Mouse (Mus musculus) urinary bladder, postnatal 25 days (tissue): Measurements from ENCODE around the gene Epn2.

ENCODE experiments used
- DNase-seq: peaks from one replicate; pipeline ENCODE4 v3.0.0; 2022; ENCODE audit warnings: low spot score

Gene Epn2

DNA sequence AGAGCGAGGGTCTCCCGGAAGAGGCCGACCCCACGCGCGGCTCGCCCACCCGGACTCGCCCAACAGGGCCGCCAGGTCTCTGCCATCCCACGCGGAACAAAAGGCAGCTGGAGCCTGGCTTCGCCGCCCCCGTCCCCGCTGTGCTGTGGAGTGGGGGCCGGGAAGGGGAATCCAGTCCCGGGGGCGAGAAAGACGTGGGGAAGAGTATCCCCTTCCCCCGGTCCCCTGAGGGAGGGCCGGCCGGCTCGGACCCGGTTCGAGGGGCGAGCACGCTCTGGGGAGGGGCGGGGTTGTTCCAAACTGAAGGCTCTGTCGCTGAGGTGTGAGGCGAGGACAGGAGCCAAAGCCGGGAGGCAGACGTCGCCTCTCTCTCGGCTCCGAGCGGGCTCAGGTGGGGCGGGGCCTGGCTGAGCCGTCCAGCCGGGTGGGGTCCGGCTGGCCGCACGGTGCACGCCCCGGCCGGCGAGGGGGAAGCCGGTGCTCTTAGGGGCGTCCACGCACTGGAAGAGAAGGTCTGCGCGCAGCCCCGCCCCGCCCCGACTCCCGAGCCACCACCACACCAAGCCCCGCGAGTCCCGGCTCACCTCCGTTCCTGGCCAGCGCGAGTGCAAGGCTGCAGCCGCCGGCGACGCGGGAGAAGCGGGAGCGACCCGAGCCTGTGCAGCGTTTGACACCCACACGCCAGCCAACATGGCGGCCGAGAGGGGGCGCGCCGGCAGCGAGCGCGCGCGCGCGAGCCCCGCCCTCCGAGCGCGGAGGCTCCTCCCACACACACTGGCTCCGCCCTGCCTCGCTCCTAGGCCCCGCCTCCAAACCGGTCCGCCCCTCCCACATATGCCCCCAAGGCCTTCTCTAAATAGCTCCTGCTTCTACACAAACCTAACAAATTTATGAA lies at the start of gene Epn2:
Gene Epn2, minus strand, starts transcription at position 705 of the 895 bp plus-strand sequence.
- peak; percentile 76 for DNase-seq

- DNase-seq: no peak
These were observed 47.0 kb upstream of the Epn2 start for GRCm38 (mm10) chr11:61626509-61626908.

DNA sequence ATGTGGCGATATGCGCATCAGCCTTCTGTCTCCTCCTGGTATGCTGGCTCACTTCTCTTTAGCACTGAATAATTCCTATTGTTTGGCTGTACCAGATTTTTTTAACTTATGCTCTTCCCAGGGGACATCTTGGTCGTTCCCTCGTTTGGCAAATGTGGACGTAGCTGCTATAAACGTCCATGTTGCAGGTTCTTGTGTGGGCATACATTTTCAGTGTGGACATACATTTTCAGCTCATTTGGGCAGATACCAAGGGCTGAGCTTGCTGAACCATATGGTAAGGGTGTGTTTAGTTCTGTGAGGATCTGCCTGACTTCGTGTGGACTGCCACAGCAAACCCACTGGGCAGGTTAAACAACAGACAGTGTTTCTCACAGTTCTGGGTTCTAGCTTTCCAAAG lies 45.6 kb upstream of the Epn2 start:
- DNase-seq: no peak

GRCm38 (mm10) chr11:61620762-61621161 lies 41.3 kb upstream of the Epn2 start:
- DNase-seq: no peak

DNA sequence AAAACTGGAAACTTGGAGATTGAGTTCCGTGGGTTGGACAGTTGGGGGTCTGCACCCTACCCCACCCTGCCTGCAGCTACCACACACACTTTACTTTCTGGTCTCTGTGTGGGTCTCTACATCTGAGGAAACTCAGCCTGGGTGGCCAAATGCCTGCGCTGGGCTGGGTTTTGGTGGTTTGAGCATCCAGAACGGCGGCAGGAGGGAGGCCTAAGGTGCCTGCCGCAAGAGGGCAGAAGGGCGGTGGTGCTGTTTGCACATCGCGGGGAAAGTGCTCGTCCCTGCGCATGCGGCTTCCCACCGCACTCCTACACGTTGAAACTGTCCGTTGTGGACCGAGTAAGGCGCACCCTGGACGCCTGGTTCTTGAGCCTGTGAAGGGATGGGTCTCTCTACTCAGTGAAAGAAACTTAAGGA lies 40.8 kb upstream of the Epn2 start:
- DNase-seq: peak; percentile 90

DNA sequence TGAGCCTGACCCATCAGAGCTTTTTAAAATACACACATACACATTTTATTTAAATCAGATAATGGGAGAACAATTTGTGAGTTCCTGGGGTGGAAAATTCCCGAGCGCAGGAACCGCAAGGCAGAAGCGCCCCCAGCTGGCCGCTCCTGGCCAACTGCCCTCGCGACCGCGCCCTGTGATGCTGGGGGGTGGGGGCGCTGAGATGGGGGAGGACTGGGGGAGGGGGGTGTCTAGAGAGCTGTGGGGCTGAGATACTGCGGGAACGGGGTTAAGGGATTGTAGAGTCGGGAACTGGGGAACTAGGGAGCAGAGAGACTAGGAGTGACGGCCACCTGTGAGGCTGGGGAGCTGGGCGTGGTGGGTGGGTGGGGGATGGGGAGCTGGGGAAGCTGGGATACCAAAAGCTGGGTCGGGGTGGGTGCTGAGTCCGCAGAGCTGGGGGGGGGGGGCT lies 40.3 kb upstream of the Epn2 start:
- peak; percentile 75 for DNase-seq

DNA sequence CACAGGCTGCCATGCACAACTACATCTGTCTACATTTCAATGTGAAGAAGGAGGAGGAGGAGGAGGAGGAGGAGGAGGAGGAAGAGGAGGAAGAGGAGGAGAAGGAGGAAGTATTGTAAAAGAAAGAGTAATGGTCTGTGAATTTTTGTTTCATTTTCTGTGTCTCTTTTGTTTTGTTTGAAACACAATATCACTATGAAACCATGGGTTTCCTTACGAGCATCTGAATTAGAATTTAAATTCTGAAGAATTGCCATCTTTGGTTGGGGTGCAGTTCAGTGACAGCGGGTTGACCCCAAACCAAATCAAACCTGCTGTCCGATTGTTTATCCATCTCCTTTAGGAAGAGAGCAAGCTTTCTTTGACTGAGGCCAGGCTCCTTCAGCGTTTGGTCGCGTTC lies 39.9 kb upstream of the Epn2 start:
- no peak for DNase-seq

DNA sequence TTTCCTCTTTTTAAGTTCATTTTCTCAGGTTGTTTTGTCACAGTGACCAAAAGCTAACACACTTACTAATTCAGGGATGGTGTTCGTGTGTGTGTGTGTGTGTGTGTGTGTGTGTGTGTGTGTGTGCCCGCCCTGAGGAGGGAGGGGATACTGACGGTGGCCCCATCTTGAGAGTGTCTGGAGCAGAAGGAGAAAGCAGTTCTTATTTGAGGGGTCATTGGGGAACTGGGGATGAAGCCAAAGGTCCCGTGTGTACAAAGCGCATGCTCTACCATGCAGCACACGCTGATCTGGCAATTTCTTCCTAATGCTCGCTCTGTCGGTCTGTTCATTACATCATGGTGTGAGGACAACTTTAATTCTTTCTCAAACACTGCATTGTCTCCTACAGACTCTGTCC lies 39.1 kb upstream of the Epn2 start:
- DNase-seq: no peak

DNA sequence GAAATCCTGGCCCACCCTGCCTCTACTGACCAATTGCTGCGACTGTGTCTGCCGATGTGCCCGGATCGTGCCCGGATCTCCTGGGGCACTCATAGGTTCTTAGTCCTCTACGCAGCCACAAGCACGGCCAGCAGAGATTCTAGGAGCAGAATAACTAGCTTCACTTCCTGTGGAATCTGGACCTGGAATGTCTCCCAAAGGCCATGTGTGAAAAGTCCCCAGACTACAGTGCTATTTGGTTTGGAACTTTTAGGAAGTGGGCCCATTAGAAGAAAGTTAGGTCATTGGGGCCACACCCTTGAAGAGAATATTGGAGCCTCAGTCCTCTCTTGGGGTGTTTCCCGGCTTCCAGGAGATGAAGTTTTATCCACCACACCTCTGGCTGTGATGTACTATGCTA lies 38.6 kb upstream of the Epn2 start:
- no peak for DNase-seq

DNA sequence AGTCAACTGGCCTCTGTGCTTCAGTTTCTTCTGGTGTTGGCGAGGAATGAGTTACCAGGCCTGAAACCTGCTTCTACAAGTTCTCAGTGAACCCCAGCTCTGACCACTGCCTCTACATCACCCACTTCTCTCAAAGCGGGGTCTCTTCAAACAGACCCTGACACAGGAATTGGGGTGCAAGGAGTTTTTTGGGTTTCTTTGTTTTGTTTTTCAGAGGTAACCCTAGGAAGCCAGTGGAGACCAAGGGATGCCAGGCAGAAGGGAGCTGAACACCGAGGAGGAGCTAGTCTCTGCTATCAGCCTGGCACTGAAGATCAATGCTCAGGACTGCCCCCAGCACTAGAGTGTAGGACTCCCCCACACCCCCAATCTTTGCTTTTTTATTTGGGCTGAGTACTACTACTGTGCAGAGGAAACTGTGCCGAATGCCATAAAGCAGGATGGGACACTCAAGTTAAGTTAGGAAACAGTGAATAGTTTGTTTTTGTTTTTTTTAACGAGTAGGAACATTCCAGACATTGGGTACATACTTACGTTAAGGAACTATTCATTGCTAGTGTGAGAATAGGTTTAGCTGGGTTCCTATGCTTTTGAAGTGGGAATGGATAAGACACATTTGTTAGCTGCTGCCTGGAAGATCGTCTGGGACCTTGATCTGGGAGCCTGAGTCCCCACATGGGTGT lies 37.9 kb upstream of the Epn2 start:
- DNase-seq: no peak

DNA sequence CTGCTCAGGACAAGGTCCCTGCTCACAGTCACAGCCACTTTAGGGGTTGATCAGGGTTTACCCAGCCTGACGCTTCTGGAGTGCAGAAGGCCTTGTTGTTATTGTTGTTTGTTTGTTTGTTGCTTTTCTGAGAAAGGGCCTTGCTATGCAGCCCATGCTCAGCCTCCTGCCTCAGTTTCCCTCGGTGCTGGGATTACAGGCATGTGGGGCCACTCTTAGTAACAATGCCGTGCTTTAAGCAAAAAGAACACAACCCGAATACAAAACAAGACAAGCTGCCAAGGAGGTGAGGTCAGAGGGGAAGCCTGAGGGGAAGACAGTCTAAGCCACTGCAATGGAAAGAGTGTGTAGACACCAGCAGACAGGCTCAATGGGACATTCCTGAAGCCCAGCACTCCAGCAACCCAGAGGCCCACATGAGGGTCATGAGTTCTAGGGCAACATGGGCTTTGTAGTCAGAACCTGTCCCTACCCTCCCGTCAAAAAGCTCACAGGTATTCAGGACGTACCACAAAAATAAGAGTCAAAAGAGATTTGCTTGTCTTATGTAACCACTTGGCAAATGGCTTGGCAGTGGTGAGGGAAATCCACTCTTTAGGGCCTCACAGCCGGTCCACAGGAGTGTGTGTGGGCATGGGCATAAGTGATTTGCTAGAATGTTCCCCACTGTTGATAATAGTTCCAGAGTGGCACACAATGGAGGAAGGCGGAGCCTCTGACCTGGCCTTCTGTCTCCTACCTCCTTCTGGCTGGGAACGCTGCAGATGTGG lies 37.2 kb upstream of the Epn2 start:
- no peak for DNase-seq

- DNase-seq: peak; percentile 29
These were observed 36.4 kb upstream of the Epn2 start for GRCm38 (mm10) chr11:61615686-61616522.

- no peak for DNase-seq
These were observed 34.9 kb upstream of the Epn2 start for GRCm38 (mm10) chr11:61614401-61614800.

DNA sequence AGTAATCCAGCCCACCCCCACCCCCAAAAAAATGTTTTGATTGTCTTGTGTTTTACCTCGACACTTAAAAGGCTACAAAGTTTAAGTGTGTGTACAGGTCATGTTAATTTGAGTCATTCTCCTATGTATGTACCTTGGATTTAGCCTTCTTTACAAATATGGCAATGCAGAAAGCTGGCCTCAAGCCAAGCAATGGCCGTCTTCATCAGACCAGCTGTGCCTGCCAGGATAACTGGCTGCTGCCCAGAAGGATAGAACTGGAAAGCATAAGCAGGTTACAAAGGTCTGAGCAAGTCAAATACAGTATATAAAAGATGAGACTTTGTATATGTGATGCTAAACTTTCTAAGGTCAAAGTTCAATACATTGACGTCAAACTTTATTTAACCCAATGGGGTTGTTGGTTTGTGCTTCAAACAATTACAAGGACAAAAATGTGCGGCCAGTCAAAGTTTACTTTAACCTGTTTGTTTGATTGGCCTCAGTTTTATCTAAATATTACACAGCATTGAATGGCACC lies 32.7 kb upstream of the Epn2 start:
- DNase-seq: no peak

- no peak for DNase-seq
These were observed 31.7 kb upstream of the Epn2 start for GRCm38 (mm10) chr11:61611197-61611596.

DNA sequence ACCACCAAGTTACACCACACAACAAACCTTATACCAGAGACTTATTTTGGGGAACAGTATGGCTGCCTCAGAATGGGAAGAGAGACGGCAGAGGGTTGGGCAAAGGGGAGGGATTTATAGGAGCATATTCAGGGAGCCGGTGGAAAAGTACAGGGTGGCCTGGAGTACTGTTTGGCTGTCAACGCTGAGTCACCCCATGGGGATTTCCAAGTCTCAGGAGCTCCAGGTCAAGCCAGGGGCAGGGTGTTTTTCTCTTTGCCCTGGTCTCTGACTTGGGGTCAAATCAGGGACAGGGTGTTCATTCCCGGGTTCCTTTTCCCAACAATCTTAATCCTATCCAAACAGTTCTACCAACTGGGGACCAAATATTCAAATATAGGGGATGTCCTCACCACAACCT lies 28.6 kb upstream of the Epn2 start:
- no peak for DNase-seq

DNA sequence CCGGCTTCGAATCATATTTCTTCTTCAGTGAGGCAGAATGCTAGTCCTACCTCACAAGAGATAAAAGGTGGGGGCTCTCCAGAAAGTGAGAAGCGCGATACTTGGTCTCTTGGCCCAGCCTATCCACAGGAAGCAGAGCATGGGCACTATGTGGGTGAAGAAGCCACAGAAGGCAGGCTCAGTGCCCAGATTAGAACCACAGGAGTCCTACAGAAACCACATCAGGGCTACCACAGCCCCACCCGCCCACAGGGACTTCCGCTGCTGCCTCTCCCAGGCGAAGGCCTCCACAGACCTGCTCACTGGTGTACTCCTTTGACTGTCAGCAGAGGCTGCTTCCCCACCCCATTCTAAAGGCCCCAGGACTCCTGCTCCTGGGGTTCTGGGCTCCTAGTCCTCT lies 23.2 kb upstream of the Epn2 start:
- DNase-seq: no peak

DNA sequence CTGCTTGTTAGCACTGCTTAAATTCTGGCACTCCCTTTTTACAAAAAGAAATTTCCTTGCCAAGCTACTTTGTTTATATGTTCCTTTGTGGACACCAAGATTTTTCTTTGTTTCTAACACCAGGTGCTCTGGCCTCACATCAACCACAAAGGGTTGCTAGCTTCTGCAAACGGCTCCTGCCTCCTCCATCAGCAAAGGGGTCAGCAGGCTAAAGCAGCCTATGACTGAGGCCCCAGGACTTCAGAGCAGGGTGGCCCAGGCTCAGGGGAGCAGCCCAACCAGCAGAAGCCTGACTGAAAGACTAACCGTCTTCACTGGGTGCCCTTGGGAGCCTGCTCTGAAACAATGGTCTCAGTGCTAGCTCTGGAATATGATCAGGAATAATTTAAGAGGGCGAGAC lies 22.0 kb upstream of the Epn2 start:
- no peak for DNase-seq

DNA sequence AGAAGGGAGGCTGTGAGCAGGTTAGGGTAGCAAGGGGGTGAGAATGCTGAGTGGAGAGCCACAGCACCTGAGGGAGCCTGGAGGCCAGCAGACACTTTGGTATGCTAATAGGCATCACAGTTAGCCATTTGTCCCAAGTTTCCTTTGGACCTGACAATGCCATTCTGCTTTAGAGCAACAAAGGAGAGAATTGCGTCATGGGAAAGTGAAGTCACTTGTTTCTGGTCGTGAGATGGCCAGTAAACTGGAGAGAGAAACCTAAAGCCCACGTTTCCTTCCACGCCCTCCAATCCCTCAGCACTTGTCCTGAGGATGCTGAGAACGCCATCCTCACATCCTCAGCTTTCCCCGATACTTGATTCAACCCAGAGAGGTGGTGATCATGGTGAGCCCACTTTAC lies 18.9 kb upstream of the Epn2 start:
- no peak for DNase-seq

- DNase-seq: no peak
These were observed 18.0 kb upstream of the Epn2 start for GRCm38 (mm10) chr11:61597471-61597870.

- no peak for DNase-seq
These were observed 13.6 kb upstream of the Epn2 start for GRCm38 (mm10) chr11:61593069-61593468.
